Mouse (Mus musculus) cerebral cortex, adult 2 months (tissue): ENCODE measurements around the gene Med11.

Experiments
- WGBS: fragments of 180-500 bp; shearing (Covaris S2); methylation state at CpG from one replicate; pipeline ENCODE4 v1.1.7; 2018; 5-methylcytosine and 5-hydroxymethylcytosine counted together

Med11 gene

DNA sequence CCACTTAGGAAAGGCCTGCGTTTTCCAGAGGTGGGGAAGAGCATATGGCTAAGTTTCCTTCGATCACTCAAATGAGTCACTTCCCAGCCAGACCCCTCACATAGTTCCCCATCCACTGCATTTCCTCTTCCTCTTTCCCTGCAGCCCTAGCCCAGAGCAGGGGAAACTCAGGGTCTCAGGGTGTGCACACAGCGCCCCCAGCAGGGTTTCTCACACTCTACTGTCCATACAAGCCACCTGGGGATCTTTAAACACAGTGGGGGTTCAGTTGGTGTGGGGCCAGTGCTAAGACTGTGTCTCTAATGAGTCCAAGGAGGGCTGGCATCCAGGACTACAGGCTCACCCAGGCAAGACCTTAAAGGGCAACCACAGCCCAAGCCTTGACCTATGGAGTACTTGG is 5.0 kb upstream of the Med11 start:
- 53% methylated on average over 3 of the region's 3 CpGs for WGBS

DNA sequence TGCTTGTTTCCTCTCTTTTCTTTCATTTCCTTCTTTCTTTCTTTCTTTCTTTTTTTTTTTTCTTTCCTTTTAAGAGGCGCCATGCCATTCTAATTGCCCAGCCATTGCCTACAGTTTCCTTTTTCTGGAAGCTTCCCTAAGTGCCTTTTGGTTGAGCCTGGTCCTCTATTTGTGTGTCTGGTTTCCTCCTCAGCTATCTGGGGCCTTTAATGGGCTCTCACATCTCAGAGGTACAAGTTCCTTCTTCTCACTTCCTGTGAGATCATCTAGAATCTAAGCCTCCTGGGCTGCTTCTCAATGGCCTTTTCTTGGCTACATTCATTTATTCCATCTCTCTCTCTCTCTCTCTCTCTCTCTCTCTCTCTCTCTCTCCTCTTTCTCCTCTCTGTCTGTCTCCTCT is 4.3 kb upstream of the Med11 start:
- 76% methylated on average over 1 of the region's 1 CpGs for WGBS

DNA sequence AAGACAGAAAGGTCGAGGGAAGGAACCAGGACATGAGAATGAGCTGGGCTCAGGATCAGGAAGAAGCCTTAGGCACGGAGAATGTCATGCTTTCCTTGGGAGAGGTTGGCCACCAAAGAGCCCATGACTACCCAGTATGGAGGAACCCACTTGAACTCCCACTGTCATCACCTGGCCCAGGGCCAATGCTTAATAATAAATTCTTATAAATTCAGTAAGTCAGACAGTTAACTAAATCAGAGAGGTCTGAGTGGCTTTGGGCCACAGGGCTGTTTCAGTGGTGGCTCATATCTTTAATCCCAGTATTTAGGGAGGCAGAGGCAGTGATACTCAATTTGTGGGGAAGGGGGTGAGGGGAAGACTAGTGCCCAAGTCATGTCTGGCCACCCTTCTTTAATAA is 793 bp upstream of the Med11 start:
- WGBS = 82% methylated on average over 2 of the region's 2 CpGs

DNA sequence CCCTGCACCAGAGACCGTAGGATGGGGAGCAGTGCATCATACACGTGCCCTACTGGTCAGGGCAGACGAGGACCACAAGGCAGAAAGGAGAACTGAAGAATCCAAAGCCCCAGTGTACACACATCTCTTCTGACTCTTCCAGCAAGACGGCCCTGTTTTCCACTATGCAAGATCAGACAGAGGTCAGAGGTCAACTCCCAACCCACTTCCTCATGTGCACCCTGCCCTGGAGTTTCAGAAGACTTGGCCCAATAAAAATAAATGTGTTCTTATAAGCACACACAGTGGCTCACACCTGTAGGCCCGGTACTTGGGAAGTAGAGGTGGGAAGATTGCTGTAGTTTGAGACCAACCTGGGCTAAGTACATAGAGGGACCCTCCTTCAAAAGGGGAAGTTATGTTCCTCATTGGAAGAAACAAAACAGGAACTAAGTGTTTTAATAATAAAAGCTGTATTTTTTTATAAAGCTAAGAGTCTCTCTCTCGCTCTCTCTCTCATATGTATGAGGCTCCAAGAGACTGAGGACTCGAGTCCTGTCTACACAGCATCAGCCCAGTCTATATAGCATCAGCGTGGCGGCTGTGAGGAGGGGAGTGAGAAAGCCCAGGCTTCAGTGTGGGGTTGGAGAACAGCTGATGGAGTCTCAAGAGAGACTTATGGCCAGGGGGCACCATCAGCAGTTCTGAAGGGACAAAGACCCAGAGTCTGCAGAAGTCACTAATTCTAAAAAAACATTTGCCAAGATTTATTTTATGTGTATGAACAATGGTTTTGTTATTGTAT is 1.7 kb downstream of the Med11 start:
- WGBS = 86% methylated on average over 9 of the region's 9 CpGs

DNA sequence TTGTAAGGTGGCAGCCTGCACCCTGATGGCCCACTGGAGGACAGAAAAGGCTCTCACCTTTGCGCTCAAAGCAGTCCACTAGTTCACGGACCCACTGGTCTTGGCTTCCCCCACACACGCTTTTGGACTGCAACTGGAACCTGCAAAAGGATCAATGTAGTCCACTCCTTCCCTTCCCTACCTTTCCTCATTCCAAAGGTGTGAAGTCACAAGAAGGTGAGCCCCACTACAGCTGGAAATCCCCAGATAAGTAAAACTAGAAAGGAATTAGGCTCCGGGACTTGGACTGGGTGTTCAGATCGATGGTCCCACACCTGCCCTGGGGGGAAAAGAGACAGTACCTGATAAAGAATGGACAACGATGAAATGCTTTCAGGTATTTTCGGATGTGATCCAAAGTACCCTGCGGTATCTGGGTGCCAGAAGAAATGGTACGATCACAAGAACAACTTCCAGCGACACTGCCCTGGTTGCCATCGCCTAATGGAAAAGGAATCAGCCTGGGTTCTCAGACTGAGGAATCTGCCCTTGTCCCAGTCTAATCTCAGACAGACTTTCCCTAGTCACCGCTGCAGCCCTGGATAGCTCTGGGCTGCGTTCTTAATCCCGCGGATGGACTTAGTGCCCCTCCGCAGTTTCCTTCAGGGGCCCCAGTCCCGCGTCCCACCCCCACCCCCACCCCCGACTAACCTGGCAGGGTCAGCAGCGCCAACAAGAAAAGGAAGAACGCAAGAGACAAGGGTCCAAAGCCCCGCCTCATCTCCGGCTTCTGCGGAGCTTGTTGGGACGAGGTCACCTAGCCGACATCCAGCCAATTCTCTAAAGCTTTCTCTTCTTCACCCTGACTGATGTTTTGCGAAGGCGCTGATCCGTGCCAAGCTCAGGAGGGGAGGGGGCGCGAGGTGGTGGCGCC is 7.2 kb downstream of the Med11 start, which contains the start of gene Zmynd15:
Gene Zmynd15, plus strand, starts transcription at position 746 of the 913 bp plus-strand sequence.
- 20% methylated on average over 32 of the region's 32 CpGs for WGBS

DNA sequence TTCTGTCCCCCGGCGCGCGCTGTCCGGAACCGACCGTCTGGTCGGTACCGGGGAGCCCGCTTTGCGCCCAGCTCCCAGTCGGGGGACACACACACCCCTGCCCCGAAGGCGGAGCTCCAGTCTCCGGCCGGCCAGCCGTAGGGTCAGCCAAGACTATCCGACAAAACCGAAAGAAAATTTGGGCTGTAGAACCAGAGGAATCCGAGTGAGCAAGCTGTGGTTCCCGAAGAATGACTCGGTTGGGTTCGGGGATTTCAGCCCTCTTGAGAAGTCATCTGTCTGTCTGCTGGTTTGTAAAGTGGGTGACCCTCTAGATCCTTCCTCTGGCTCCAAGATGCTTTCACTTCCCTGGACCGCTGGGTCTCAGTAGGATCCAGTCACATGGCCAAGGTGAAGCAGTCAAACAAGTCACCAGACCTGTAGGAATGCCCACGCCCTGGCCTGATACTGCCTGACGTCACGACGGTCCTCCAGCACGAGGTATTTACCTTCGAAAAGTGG is 7.9 kb downstream of the Med11 start, which contains the start of gene Cxcl16:
Gene Cxcl16, minus strand, starts transcription at position 384 of the 501 bp plus-strand sequence.
- WGBS = 14% methylated on average over 30 of the region's 30 CpGs

DNA sequence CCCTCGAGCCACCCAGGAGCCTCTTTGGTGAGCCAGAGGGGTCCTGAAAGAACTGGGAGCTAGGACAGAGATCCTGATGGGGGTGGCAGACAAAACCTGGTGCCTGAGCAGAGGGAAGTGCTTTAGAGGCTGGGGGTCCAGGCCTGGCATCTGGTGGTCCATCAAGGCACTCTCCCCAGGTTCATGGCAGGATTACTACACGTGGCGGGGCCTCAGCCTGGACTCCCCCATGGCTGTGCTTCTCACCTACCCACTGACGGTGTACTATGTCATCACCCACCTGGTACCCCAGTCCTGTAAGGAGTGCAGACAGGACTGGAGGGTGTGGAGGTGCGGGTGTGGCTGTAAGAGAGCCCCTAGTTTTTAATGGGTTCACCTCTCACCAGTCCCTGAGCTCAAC is 12.3 kb downstream of the Med11 start:
- WGBS = 92% methylated on average over 5 of the region's 5 CpGs

DNA sequence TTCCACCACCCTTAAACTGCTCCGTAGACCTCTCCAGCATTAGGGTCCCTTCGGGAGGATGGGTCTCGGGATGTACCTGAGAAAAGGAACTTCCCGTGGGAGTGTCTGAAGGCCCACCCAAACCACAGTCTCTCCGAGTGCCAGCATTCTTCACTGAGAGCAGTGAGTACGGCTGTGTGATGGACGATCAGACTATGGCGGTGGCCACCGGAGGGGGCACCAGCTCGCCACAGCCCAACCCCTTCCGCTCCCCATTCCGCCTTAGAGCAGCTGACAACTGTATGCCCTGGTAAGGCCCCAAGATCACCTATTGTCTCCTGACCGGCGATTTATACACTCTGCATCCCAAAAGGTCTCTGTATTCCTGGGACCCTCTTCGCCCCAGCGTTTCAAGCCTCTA is 13.5 kb downstream of the Med11 start:
- WGBS = 36% methylated on average over 16 of the region's 16 CpGs

DNA sequence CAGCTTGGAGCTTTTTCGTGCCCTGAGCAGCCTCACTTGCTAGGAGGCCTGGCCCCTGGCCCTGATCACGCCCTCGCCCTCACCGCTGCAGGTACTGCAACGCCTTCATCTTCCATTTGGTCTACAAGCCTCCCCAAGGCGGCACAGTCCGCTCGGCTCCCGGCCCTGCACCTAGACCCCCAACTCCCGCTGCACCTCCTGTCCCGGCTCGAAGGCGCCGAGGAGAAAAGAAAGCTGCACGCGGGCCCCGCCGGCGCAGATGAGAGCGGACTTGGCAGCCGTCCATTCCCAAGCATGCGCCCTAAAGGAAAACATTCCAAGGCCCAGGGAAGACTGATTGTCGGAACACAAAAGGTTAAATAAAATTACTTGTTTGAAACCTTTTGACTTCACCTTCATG is 14.1 kb downstream of the Med11 start:
- 13% methylated on average over 23 of the region's 23 CpGs for WGBS

DNA sequence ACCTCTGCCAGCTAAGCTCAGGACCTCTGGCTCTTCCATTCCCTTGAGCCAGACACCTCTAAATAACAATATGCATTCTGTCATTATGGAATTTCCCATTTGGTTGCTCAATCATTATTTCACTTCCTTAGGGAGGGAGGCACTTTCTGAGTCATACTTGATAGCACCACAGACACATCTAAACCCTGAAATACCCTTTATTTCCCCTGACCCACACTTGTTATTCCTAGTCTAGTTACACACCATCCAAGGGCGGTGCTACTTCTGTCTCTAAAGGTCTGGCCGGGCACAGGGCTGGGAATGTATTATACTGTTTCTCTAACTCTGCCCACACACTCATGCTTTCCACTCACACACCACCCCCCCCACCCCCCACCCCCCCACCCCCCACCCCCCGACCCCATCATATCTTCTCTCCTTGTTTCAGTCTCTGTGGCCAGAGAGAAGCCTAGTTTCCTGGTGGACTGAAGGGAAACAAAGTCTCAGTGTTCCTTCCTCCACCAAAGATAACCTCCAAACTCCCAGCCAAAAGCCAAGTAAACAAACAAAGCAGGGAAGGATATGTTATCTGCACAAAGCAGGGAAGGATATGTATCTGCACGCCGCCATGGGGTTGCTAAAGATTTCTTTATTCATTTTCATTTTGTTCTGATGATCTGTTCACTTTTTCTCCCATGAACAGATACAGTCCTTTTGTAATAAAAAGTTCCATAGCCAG is 16.3 kb downstream of the Med11 start:
- WGBS = 78% methylated on average over 5 of the region's 5 CpGs

DNA sequence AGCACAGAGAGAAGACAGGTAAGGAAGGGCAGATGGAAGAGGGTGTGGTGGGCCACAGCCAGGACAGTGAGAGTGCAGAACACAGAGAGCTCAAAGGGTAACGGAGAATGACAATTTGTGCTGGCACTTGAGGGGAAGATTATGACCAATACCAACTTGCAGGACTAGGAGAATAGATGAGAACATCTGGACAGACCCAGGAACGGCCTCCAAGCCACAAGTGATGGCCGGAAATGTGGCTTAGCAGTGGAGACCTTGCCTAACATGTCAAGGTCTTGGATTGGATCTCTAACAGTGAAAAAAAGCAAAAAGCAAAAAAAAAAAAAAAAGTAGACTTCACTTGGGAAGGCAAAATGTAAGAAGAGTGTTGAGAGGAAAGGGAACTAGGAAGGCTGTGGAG is 18.0 kb downstream of the Med11 start:
- WGBS = 91% methylated on average over 3 of the region's 3 CpGs

DNA sequence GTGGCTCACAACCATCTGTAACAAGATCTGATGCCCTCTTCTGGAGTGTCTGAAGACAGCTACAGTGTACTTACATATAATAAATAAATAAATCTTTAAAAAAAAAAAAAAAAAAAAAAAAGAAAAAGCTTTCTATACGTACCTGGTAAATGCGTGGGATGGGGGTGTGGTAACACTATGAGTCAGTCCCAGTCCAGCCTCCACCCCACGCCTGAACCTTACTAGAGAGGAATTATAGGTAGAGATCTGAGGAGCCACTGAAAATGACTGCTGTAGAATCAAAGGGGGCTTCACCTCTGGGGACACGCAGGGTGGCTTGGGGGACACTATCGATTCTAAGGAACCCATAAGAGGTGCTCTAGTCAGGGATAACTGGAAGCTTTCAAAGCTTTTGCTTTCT is 21.6 kb downstream of the Med11 start:
- 94% methylated on average over 5 of the region's 5 CpGs for WGBS

DNA sequence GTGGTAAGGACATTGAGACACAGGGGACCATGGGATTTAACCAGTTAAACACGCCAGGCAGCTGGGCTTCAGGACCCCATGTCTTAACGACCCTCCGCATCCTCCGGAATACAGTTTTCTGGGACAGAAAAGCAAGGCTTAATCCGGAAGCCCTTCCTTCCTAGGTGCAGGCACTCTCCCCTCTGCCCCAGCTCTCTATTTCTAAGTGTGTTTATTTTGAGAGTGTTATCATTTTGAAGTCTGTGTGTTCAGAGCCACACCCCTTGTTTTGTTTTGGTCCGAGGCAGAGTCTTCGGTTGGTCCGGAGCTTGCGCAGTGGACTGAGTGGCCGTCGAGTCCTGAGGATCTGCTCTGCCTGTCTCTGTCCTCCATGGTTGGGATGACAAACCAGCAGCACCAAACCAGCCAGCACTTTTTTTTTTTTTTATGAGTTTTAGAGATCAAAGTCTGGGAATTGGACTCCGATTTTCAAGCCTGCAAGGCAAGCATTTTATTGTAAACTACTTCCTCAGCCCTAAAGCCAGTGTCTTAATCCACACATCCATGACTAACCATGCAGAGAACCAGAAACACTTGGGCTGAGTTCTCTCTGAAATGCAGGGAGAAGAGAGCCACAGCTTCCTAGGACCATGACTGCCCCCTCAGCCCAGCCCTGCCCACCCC is 23.3 kb downstream of the Med11 start:
- 72% methylated on average over 12 of the region's 12 CpGs for WGBS

DNA sequence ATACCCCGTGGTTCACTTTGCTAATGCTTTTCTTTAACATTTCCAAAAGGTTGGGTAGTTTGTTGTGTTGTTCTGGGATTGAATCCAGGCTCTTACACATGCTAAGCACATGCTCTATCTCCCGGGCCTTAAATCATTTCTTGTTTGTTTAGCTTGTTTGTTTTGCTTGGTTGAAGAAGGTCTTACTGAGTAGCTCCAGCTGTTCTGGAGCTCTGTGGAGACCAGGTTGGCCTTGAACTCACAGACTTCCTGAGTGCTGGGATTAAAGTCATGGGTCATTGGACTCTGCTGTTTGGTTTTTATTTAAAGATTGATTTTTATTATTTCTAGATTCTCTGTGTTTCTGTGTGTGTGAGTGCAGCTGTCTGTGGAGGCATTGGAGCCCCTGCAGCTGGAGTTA is 33.8 kb downstream of the Med11 start:
- 55% methylated on average over 2 of the region's 2 CpGs for WGBS

DNA sequence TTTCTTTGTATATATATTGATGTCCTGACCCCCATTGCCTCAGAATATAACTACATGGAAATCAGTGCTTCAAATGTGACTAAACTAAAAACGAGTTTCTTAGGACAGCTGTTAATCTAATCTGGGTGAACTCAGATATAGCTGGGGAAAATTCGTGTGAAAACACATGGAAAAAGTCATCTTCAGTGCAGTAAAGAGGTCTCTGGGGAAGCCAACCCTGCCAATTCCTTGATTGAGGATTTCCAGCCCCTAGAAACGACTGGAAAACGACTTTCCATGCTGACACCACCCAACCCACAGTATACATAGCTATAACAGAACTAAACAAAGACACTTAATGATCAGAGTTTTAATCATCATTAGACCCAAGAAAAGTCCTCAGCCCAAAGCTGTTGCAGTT is 36.1 kb downstream of the Med11 start:
- WGBS = 57% methylated on average over 4 of the region's 4 CpGs

DNA sequence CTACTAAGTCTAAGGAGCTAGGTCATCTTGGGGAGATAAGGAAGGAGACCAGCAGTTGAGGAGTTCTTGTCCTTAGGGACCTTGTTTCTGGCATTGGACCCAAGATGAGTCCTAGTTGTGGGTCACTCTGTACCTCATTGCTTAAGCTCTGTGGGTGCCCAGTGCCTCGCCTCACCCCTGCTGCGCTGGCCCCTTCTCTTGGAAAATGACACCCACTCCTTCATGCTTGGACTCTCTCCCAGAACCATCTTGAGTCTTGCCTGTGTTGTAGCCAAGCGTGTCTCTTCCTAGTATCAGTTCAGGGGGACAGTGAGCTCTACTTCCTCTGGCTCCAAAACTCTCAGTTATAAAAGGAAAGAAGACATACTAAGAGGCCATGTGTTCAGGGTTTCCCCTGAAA is 37.4 kb downstream of the Med11 start:
- 49% methylated on average over 3 of the region's 3 CpGs for WGBS

DNA sequence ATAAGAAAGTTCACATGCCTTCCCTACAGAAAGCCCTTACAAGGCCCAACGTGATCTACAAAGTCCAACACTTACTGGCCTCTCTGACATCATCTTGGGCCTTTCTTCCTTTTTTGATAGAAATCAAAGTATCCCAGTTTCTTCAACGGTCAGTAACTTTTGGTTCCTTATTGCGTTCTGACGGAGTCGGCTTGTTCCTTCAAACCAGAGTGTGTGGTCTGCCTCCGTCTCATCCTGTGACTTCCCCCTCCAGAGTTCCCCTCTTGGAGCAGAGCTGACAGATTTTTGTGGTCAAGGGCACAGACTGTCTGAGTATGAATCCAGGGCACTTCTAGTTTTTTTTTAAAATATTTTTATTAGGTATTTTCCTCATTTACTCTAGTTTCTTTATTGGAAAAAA is 38.0 kb downstream of the Med11 start:
- WGBS = 86% methylated on average over 6 of the region's 6 CpGs

DNA sequence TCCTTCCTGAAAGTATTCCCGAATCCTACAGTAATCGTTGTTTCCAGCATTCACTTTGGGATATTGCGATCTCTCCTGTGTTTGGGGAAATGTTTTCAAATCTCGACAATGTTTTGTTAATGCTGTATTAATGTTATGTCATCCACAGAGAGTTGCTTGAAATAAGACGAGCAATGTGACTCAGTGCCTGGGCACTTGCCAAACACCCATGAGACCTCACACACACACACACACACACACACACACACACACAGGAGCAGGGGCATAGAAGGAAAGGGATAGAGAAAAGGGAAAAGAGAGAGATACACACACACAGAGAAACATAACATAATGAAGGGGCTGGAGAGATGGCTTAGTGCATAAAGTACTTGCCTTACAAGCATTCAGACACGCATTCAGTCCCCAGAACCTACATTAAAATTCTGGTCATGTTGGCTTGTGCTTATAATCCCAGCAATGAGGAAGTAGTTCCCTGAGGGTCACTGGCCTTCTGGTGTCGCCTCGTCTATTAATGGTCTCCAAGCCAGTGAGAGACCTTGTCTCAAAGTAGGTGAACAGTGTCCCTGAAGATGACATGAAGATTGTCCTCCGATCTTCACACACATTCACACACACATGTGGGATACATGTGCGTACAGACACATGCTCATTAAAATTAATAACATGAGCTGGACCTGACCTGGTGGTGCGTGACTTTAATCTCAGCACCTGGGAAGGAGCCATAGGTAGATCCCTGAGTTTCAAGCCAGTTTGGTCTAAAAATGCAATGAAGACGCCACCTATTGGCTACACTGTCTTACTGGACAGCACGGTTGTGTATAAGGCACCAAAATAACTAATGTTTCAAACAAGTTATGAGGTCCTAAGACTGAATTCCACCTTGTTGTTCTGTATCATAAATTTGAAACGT is 48.1 kb downstream of the Med11 start:
- 67% methylated on average over 14 of the region's 14 CpGs for WGBS

DNA sequence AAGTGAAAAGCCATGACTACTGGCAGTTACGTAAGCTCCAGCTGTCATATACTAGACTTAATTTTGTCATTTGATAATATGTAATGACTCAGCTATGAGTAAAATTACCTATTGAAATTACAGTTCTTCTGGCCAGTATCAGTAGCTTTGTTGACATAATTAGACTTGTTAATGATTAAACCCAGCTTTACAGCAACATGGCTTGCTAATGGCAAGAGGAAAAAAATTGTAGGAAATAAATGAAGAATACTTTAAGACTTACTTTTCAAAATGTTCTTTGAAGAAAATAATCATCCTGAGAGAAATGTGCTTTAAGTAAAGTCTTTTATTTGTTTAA is 48.7 kb downstream of the Med11 start:
- 94% methylated on average over 1 of the region's 1 CpGs for WGBS

DNA sequence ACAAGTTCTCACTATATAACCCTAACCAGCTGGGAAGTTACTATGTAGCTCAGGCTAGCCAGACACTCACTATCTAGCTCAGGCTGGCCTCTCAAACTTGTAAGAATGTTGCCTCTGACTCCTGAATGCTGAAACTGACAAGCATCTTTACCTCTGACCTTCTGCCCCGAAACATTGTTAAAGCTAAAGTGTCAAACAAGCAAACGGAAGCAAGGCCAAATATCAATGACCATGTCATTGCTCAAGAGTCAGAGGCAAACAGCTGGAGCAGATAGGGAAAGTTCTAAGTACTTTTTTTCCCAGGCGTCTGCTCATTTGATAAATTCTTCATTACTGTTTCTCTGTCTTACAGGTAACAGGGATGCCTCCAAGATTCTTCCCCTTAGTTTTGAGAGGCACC is 50.3 kb downstream of the Med11 start:
- 83% methylated on average over 3 of the region's 3 CpGs for WGBS
